Mouse (Mus musculus) lung, postnatal 36 days (tissue): ENCODE measurements at regions not wholly inside any gene's neighbourhood (a gene's known extent, or its start where the extent isn't known, plus 50 kb on each side); places are given as distances from the start of the nearest gene placed in this dataset.
"Not testable (repeated sequence)": the region's sequence is repeated elsewhere in the genome, so short reads cannot be mapped to it uniquely, and the experiment has no call there.

Source experiments
- DNase-seq: peaks from one replicate; pipeline ENCODE4 v3.0.0; 2022; ENCODE audit warnings: mixed read lengths

DNA sequence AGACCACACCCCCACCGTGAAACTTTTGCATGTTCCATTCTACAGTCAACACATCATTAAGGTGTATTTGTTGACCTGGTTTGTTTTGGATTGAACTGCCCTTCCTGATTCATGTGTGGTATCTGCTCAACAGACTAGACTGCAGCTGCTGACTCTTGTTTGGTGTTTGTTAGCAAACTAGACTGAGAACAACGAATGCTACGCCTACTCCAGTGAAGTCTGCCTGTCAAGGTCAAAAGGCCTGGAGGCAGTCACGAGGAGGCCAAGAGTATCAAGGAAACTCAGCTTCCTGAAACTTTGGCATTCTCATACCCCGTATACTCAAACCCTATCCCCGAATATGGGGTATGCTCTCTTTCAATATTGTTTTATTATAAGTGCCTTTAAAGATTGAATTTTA lies 194.2 kb upstream of the Spin1 start:
- not testable (repeated sequence) for DNase-seq

GRCm38 (mm10) chr13:50906910-50907309 lies 193.8 kb upstream of the Spin1 start:
- DNase-seq: no peak

DNA sequence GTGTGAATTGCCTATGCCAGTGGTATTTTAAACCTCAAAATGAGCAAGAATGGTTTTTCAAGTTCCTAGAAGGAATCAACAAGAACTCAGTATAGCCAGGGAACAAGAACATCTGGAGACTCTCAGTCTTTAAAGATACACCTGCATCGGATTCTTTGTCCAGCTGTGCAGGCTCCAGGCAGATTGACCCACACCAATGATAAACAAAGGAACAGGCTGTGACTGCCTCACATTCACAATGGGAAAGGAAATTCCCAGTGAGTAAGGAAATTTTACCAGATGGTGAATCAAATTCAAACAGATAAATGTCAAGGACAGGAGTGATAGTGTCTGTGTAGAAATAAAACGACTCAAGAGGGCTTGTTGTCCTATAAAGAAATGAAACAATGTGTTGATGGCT lies 187.9 kb upstream of the Spin1 start:
- not testable (repeated sequence) for DNase-seq

DNA sequence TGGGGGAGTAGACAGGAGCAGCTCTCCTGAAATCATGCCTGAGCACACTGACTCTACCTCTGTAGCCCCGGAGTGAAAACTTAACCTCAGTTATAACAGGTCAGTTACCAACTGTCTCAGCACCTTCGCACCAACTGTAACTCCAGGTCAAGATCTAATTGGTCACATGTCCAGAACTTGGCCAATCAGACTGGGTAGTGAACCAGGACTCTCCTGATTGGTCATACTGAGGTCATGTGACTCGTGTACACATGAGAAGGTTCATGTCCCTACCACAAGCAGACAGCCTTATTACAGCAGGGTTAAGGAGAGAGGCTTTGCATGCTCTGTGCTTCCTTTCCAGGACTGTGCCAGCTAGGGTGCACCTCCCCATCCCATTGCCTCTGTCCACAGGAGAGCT lies 166.7 kb upstream of the Spin1 start:
- DNase-seq: not testable (repeated sequence)

DNA sequence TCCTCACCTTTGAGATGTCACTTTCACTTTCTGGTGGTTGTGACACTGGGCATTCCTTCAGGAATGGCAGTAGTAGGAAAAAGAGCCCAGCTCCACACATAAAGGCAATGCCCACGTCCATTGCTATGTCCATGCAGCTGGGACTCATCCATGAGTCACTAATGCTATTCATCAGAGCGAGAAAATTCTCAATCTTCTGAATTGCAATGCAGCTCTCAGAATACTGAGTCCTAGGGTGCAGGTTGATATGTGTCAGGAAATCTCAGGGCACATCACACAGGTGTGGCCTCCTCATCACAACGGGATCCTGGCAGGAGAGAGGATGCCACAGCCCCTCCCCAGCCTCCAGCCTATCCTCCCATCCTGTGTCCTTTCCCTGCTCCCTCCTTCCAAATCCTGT lies 158.1 kb upstream of the Spin1 start:
- no peak for DNase-seq

DNA sequence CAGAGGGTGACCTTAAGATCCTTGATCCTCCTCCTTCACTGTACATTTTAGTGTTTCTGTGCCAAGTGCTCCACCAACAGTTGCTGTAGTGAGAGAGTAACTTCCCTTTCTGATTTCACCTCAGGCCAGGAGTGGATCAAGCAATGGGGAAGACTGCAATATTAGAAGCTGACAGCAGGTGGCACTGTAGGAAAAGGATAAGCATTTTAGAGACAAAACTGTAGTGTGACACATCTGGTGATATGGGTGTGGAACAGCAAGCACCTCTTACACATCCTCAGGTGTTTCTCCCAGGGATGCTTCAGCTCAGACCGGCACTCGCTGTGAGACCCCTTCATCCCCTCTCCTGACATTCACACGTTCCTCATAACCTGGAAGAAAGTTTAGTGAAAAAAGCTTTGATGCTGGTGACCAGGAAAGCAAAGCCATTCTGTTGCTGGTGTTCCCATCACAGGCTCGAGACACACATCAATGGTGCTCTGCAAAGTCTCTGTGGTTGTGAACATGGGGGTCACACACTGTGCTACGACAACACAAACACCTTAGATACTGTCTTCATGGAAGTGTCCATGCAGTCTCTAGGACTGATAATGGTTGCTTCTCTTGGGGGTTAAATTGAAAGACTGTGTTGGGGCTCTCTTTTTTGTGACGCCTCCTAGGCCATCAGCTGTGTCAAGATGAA lies 151.0 kb upstream of the Spin1 start:
- peak; percentile 93 for DNase-seq

DNA sequence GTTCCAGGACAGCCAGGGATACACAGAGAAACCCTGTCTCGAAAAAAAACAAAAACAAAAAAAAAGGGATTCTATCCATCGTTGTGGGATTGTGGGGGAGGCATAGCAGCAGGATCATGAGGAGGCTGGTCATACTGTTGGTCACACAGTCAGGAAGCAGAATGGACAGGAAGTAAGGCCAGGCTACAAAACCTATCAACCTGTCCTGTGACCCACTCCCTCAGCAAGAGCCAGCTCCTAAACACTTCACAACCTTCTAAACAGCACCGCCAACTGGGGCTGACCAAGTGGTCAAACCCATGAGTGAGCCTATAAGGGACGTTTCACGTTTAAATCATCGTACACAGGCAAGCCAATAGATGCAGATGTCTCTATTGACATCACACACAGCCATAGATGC lies 146.0 kb upstream of the Spin1 start:
- DNase-seq: no peak

GRCm38 (mm10) chr13:50958051-50958883 lies 142.4 kb upstream of the Spin1 start:
- DNase-seq: no peak

GRCm38 (mm10) chr13:50960909-50961308 lies 139.8 kb upstream of the Spin1 start:
- DNase-seq: no peak

DNA sequence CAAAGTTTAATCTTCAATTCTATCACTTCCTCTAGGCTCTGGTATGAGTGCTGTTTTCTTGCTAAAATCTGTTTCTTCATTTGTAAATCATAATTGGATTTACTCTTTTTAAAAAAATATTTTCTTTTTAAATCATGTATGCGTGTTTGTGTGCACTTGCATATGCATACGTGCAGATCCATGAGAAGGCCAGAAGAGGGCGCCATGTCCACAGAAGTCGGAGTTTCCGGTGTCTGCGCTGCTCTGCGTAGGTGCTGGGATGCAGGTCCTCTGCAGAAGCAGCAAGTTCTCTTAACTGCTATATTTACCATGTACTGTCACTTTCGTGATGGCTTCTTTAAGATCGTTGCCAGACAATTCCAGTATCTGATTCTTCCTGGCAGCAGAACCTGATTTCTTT lies 136.6 kb upstream of the Spin1 start:
- DNase-seq: peak; percentile 8

DNA sequence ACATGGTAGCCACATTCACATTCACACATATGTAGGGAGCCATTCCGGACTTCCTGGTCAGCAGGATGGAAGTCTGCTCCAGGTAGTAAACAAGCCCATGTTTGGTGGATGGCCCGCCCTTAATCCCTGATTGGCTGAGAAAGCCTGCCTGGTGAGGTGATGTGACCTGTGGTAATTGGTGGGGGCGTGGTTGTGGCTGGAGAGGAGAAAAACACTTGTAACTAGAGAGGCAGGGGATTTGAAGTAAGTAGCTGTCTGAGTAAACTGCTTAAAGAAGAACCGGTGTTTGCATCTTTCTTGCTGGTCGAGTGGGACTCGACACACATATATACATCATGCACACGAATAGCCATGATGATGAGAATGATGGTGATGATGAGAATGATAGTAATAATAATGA lies 135.6 kb upstream of the Spin1 start:
- DNase-seq: peak; percentile 4

GRCm38 (mm10) chr13:50965678-50966077 lies 135.0 kb upstream of the Spin1 start:
- DNase-seq: no peak

DNA sequence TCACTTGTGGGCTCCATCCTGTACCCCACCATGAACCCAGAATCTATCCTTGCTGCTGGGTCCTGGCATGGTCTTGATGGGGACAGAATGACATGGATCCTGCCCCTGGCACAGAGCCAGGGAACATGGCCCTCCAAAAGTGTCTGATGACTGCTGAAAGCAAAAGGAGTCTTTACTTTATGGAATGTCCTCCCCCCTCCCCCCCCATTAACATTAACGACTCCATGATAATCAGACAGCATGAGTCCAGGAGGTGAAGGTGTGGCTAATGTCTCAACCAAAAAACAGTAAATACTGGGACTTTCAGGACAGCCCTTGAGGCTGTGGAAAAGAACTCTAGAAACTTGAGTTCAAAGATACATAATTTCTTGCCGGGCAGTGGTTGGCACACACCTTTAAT lies 133.9 kb upstream of the Spin1 start:
- no peak for DNase-seq

DNA sequence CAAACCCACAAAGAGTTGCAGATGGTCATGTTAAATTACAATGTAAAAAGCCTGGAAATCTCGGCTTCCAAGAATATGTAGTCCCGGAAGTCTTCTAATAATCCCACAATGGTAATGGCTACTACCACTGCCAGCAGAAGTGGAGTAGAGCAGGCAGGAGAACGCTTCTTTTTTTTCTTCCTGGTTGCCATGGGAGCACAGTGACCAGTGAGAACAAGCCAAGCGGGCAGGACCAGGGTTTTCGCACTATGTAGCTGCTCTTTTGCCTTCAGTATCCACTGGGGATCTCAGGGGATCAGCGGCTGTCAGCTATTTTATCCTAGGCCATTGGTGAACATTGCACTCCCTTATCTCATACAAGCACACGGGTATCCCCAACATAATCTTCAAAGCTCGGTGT lies 127.3 kb upstream of the Spin1 start:
- DNase-seq: no peak

DNA sequence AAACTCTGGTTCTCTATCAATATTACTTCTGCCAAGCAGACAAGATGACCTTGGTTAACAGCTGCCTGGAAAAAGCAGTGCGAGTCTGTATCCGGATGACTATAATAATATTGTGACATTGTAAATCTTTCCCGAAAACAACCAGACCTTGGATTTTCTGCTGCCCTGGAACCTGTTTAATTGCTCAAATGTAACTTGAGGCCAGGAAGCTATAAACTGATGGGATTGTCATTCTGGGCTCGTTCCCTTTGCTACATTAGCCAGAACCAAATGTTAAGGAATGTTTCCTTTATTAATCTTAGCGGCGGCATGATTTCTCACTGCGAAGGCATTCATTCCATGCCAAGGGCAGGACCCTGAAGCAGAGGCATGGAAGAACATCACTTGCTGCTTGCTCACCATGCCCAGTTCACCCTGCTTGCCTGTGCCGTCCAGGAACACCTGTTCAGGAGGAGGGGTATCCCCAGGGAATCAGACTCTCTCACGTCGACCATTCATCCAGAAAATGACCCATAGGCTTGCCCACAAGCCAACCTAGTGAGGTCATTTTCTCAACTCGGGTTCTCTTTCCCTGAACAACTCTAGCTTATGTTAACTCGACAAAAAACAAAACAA lies 125.3 kb upstream of the Spin1 start:
- DNase-seq: no peak

GRCm38 (mm10) chr13:50982005-50982404 lies 118.7 kb upstream of the Spin1 start:
- DNase-seq: no peak

- DNase-seq: no peak
Observed at GRCm38 (mm10) chr13:50982990-50983389, 117.7 kb upstream of the Spin1 start.

DNA sequence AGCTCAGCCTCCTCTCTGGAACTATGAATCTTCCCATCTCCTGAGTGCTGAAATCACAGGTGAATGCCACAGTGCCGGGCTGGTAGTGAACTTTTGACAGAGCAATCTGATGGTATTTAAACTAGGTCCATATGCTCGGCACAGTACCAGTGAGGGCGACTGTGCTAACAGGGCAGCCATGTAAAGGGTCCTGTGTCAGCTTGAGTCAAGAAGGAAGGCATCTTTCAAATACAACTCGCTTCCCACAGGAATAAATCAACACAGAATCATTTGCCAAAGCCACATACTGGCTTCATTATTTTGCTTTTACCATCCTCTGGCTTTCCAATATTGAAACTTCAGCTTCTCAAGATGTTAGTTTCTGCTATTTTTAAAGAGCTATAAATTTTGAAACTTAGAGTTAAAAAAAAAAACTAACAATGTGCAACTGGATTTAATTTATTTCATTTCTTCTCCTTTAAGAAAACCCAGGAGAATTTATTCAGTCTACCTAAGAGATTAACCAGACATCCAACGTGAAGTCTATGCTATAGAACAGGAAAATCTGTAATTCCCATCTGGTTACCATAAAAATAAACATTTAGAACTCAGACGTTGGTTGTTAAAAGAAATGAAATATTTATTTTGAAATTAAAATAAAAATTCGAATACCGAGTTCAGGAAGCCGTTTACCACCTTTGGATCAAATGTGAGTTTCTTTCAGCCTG lies 108.8 kb upstream of the Spin1 start:
- DNase-seq: no peak

DNA sequence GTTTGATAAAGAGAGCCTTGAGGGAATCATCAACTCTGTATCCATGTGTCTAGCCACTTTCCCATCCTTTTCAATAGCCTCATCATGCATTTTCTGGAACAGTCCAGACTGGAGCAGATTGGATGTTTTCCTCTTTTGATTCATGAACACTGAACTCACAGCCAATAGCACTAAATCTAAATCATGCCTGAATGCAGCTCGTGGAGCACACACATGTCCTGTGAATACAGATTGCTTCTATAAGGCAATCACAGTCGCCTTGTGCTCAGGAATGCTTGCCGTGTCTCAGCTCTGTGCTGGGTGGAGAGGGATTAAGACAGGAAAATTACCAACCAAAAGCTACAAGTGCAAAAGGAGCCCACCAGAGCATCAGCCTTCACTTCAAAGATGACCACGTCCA lies 100.9 kb upstream of the Spin1 start:
- DNase-seq: no peak

DNA sequence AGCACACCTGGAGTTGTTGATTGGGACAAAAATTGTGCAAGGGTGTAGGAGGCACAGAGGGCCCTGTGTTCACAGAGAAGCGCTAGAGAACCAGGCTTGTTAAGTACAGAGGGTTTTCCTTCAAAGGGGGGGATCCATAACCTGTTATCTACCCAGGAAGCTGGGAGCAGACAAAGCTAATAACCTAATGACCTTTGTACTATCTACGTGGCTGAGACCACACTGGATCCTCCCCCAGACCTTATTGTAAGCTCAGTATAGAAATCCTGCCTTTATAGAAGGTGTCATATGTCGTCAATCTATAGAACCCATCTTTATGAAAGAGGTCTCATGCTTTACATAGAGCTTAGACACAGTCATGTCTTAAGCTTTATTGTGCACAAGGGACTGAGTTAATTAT lies 95.9 kb upstream of the Spin1 start:
- DNase-seq: no peak

DNA sequence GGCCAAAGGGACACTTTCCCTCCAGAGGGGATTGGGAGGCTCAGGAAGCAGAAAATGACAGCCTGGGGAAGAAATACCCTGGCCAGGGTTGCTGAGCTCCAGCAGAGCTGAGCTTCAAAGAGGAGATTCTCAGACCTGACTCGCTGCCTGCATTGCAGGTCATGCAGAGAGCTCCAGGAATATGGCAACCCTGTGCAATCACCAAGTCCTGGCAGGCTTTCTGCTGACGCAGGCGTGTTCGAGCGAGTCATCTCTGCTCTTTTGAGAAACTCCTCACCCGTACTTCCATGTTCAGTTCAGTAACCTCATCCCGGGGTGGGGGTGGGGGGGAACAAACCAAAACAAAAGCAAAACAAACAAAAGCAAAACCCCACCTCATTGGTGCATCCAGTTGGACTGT lies 89.9 kb upstream of the Spin1 start:
- no peak for DNase-seq

DNA sequence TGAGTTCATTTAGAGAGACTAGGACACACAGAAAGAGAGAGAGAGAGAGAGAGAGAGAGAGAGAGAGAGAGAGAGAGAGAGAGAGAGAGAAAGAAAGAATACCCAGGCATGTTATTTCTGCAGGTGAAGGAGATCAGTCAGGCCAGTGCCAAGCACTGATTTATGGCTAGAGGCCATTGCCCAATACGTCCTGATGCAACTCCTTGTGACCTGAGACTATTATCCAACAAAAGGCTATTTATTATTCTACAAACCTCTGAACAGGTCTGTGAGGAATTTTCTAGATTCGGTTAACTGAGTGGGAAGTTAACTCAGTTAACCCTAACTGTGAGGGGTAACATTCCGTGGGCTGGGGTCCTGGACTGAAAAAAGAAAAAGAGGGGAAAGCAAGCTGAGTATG lies 84.5 kb upstream of the Spin1 start:
- DNase-seq: no peak

DNA sequence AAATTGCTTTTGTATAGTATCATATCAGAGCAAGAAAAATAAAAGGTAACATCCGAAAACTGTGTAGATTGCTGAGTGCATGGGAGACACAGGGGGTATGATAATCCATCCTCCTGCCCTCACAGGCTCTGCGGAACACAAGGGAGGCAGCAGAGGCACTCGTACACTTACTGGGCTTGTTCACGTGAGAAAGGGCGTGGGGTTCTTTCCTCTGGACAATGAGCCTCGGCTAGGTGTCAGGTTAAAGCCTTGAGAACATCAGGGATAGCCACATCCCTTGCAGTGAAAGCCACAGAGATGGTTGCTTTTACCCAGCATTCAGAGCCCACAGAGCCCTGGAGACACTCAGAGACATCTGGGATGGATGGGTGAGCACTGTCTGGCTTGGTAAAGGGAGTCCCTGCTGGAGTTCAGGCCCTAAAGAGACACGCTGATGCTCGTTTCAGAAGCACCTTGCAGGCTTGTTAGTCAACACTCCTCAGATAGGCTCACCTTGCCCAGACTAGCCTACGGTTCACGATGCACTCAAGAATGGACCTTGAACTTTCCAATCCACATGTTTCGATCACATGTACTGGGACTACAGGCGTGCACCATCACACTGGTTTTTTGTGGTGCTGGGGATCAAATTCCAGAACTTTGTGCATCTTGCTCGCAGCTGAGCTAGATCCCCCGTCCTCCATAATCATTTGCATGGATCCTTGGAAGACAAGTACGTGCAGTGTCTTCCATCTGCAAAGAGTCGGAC lies 83.5 kb upstream of the Spin1 start:
- no peak for DNase-seq
